Comparison of ENCODE assay signal across 18 mouse cellular contexts in the genomic region with DNA sequence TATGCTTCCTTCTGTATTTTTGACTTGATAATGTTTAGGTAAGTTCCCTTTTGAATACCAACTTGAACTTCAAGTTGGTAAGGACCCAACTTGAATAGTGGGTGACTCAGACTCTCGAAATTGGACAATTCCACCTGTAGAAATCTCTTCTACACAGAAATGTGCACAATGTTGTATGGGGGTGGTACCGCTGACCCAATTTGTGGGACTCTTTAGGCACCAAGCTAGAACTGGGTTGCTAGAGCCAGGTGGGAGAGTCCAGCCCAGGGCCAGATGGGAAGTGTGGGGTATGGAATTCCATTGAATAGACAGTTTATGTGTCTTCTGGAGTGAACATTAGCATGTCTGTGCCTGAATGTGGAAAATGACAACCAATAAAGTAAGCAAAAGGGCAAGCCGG.
DNase-seq lines count a peak whose midpoint lies in the region; ATAC-seq lines count a peak whose summit lies in the region.
"Had no signal": no experiment of that assay in that cellular context is flagged by ENCODE, and none has a peak within 500 bp of the region (broad histone marks: within the 10 kb centered on the region; RNA-seq: fewer than 3 reads in every experiment).

No protein-coding gene starts in this region.

- peak; percentile 12; the same call in 1 of the 2 replicates for ATAC-seq in frontal cortex, adult (ENCODE audit: low TSS enrichment)
- ATAC-seq: activated CD4-positive, CD25-positive, alpha-beta regulatory T cell, adult 4 months; CD4-positive, CD25-positive, alpha-beta regulatory T cell, adult 4 months; Patski had no signal

- DNase-seq in frontal cortex, postnatal 25 days (ENCODE audit: low spot score in 2 of 2): no peak
- peak; percentile 62 for DNase-seq in brain, adult 2 months (ENCODE audit: low read depth, low spot score)
- no peak for DNase-seq in spleen, adult 12 weeks (ENCODE audit: low spot score)
- DNase-seq: adrenal gland, adult 2 months; adrenal gland, adult 8-10 months; adrenal gland, postnatal 10 days; adrenal gland, postnatal 14 days; adrenal gland, postnatal 25 days; adrenal gland, postnatal 36 days; B cell, adult 2 months; cerebellum, adult 11 months; cerebellum, adult 11-12 months; cerebellum, adult 18-20 months; cerebellum, adult 2 months had no signal
